Mouse (Mus musculus): ENCODE results near the gene Nhsl2. TPM values are rescaled to one million over a fixed set of nuclear protein-coding genes. Genes with fewer than 3 reads are reported as not detected.

The Nhsl2 gene
- polyA plus RNA-seq, 1 experiment = 0.21 TPM

- H3K4me1 ChIP-seq (ENCODE audit: control insufficient read depth, insufficient read depth, low read length) = peaks cover 2% of the 10 kb centered on the region
- H3K27me3 ChIP-seq (ENCODE audit: control insufficient read depth, insufficient read depth, low read length, poor library complexity, severe bottlenecking) = no peaks in the 10 kb centered on the region
- no peak overlapping the region for H3K27ac ChIP-seq (ENCODE audit: insufficient read depth, low read length)
- H3K9me3 ChIP-seq (replicated peaks; ENCODE audit: control insufficient read depth, insufficient read depth, low read length, poor library complexity, severe bottlenecking) = no peaks in the 10 kb centered on the region
- no peak for TF ChIP-seq POLR2A (IDR thresholded peaks at IDR 0.05; ENCODE audit: insufficient read depth, low read length)
- no peak overlapping the region for H3K9ac ChIP-seq (ENCODE audit: low read depth, poor library complexity, severe bottlenecking)
- H3K4me3 ChIP-seq (ENCODE audit: low read depth, low read length) = no peak overlapping the region
- no peaks in the 10 kb centered on the region for H3K36me3 ChIP-seq (ENCODE audit: control insufficient read depth, insufficient read depth, low read length, poor library complexity, severe bottlenecking)
These were observed 40.8 kb downstream of the Nhsl2 start for GRCm38 (mm10) chrX:101889813-101890469.

GRCm38 (mm10) chrX:101893796-101894195 lies 44.6 kb downstream of the Nhsl2 start:
- H3K4me1 ChIP-seq (ENCODE audit: control insufficient read depth, insufficient read depth, low read length) = no peaks in the 10 kb centered on the region
- H3K9ac ChIP-seq (ENCODE audit: low read depth, poor library complexity, severe bottlenecking) = no peak overlapping the region
- no peaks in the 10 kb centered on the region for H3K9me3 ChIP-seq (replicated peaks; ENCODE audit: control insufficient read depth, insufficient read depth, low read length, poor library complexity, severe bottlenecking)
- no peak overlapping the region for H3K27ac ChIP-seq (ENCODE audit: insufficient read depth, low read length)
- H3K36me3 ChIP-seq (ENCODE audit: control insufficient read depth, insufficient read depth, low read length, poor library complexity, severe bottlenecking) = no peaks in the 10 kb centered on the region
- H3K27me3 ChIP-seq (ENCODE audit: control insufficient read depth, insufficient read depth, low read length, poor library complexity, severe bottlenecking) = no peaks in the 10 kb centered on the region
- no peak overlapping the region for H3K4me3 ChIP-seq (ENCODE audit: low read depth, low read length)
- TF ChIP-seq EP300 (IDR thresholded peaks at IDR 0.05; ENCODE audit: insufficient read depth, low read depth, low read length) (no peak), CTCF (IDR thresholded peaks at IDR 0.05; ENCODE audit: low read depth, low read length) (no peak)

GRCm38 (mm10) chrX:101898341-101898740 lies 49.2 kb downstream of the Nhsl2 start:
- Histone ChIP-seq H3K4me3 (ENCODE audit: low read depth, low read length) (no peak overlapping the region), H3K9me3 (replicated peaks; ENCODE audit: control insufficient read depth, insufficient read depth, low read length, poor library complexity, severe bottlenecking) (no peaks in the 10 kb centered on the region), H3K27me3 (ENCODE audit: control insufficient read depth, insufficient read depth, low read length, poor library complexity, severe bottlenecking) (no peaks in the 10 kb centered on the region), H3K36me3 (ENCODE audit: control insufficient read depth, insufficient read depth, low read length, poor library complexity, severe bottlenecking) (no peaks in the 10 kb centered on the region), H3K27ac (ENCODE audit: insufficient read depth, low read length) (no peak overlapping the region), H3K4me1 (ENCODE audit: control insufficient read depth, insufficient read depth, low read length) (no peaks in the 10 kb centered on the region), H3K9ac (ENCODE audit: low read depth, poor library complexity, severe bottlenecking) (no peak overlapping the region)
- TF ChIP-seq POLR2A (IDR thresholded peaks at IDR 0.05; ENCODE audit: insufficient read depth, low read length) = no peak
- TF ChIP-seq CTCF (IDR thresholded peaks at IDR 0.05; ENCODE audit: low read depth, low read length) = no peak
- TF ChIP-seq EP300 (IDR thresholded peaks at IDR 0.05; ENCODE audit: insufficient read depth, low read depth, low read length) = no peak

GRCm38 (mm10) chrX:101901806-101902490 lies 52.8 kb downstream of the Nhsl2 start:
- Histone ChIP-seq H3K9ac (ENCODE audit: low read depth, poor library complexity, severe bottlenecking) (no peak overlapping the region), H3K9me3 (replicated peaks; ENCODE audit: control insufficient read depth, insufficient read depth, low read length, poor library complexity, severe bottlenecking) (no peaks in the 10 kb centered on the region), H3K4me3 (ENCODE audit: low read depth, low read length) (no peak overlapping the region), H3K27me3 (ENCODE audit: control insufficient read depth, insufficient read depth, low read length, poor library complexity, severe bottlenecking) (no peaks in the 10 kb centered on the region), H3K4me1 (ENCODE audit: control insufficient read depth, insufficient read depth, low read length) (no peaks in the 10 kb centered on the region), H3K27ac (ENCODE audit: insufficient read depth, low read length) (no peak overlapping the region), H3K36me3 (ENCODE audit: control insufficient read depth, insufficient read depth, low read length, poor library complexity, severe bottlenecking) (no peaks in the 10 kb centered on the region)
- TF ChIP-seq POLR2A (IDR thresholded peaks at IDR 0.05; ENCODE audit: insufficient read depth, low read length) = no peak
- no peak for TF ChIP-seq EP300 (IDR thresholded peaks at IDR 0.05; ENCODE audit: insufficient read depth, low read depth, low read length)
- no peak for TF ChIP-seq CTCF (IDR thresholded peaks at IDR 0.05; ENCODE audit: low read depth, low read length)

GRCm38 (mm10) chrX:101902597-101902996 lies 53.4 kb downstream of the Nhsl2 start:
- no peak overlapping the region for H3K27ac ChIP-seq (ENCODE audit: insufficient read depth, low read length)
- no peaks in the 10 kb centered on the region for H3K27me3 ChIP-seq (ENCODE audit: control insufficient read depth, insufficient read depth, low read length, poor library complexity, severe bottlenecking)
- H3K4me1 ChIP-seq (ENCODE audit: control insufficient read depth, insufficient read depth, low read length) = no peaks in the 10 kb centered on the region
- no peaks in the 10 kb centered on the region for H3K9me3 ChIP-seq (replicated peaks; ENCODE audit: control insufficient read depth, insufficient read depth, low read length, poor library complexity, severe bottlenecking)
- no peaks in the 10 kb centered on the region for H3K36me3 ChIP-seq (ENCODE audit: control insufficient read depth, insufficient read depth, low read length, poor library complexity, severe bottlenecking)
- TF ChIP-seq EP300 (IDR thresholded peaks at IDR 0.05; ENCODE audit: insufficient read depth, low read depth, low read length) (no peak), CTCF (IDR thresholded peaks at IDR 0.05; ENCODE audit: low read depth, low read length) (no peak), POLR2A (IDR thresholded peaks at IDR 0.05; ENCODE audit: insufficient read depth, low read length) (no peak)
- no peak overlapping the region for H3K9ac ChIP-seq (ENCODE audit: low read depth, poor library complexity, severe bottlenecking)
- no peak overlapping the region for H3K4me3 ChIP-seq (ENCODE audit: low read depth, low read length)

- Histone ChIP-seq H3K27me3 (ENCODE audit: control insufficient read depth, insufficient read depth, low read length, poor library complexity, severe bottlenecking) (no peaks in the 10 kb centered on the region), H3K36me3 (ENCODE audit: control insufficient read depth, insufficient read depth, low read length, poor library complexity, severe bottlenecking) (no peaks in the 10 kb centered on the region), H3K9ac (ENCODE audit: low read depth, poor library complexity, severe bottlenecking) (no peak overlapping the region), H3K4me3 (ENCODE audit: low read depth, low read length) (no peak overlapping the region), H3K27ac (ENCODE audit: insufficient read depth, low read length) (no peak overlapping the region), H3K4me1 (ENCODE audit: control insufficient read depth, insufficient read depth, low read length) (no peaks in the 10 kb centered on the region), H3K9me3 (replicated peaks; ENCODE audit: control insufficient read depth, insufficient read depth, low read length, poor library complexity, severe bottlenecking) (no peaks in the 10 kb centered on the region)
- TF ChIP-seq EP300 (IDR thresholded peaks at IDR 0.05; ENCODE audit: insufficient read depth, low read depth, low read length) (no peak), POLR2A (IDR thresholded peaks at IDR 0.05; ENCODE audit: insufficient read depth, low read length) (no peak), CTCF (IDR thresholded peaks at IDR 0.05; ENCODE audit: low read depth, low read length) (no peak)
These were observed 58.1 kb downstream of the Nhsl2 start for GRCm38 (mm10) chrX:101907301-101907700.
